Mouse (Mus musculus) brain, embryonic 14.5 days (tissue): ENCODE data around the gene Hexdc.

ENCODE experiments used
- CTCF ChIP-seq: fragments of 200-500 bp; IDR thresholded peaks from 2 replicates; pipeline ENCODE4 v1.5.1; 2012; ENCODE audit warnings: inconsistent platforms, mild to moderate bottlenecking, moderate library complexity, borderline replicate concordance; ENCODE audit not compliant: insufficient read depth, insufficient read length; ENCODE audit errors: extremely low read depth
- POLR2A ChIP-seq: fragments of 200-500 bp; IDR thresholded peaks from 2 replicates; pipeline ENCODE4 v1.6.1; 2012; ENCODE audit warnings: mild to moderate bottlenecking, inconsistent platforms, borderline replicate concordance; ENCODE audit not compliant: poor library complexity, insufficient read depth, insufficient read length, severe bottlenecking; ENCODE audit errors: extremely low read depth

GRCm38 (mm10) chr11:121173203-121173602, 31.0 kb upstream of the Hexdc start:
- TF ChIP-seq POLR2A (no peak), CTCF (no peak)
